Mouse (Mus musculus) ES-Bruce4 (cell line): ENCODE data around the gene Arhgap10.

Experiments
- CTCF ChIP-seq: IDR thresholded peaks from one replicate; pipeline ENCODE4 v1.8.1; 2011; ENCODE audit warnings: low read depth, low read length
- EP300 ChIP-seq: IDR thresholded peaks from 2 replicates; pipeline ENCODE4 v1.6.1; 2011; ENCODE audit warnings: low read depth, low read length; ENCODE audit not compliant: insufficient read depth

DNA sequence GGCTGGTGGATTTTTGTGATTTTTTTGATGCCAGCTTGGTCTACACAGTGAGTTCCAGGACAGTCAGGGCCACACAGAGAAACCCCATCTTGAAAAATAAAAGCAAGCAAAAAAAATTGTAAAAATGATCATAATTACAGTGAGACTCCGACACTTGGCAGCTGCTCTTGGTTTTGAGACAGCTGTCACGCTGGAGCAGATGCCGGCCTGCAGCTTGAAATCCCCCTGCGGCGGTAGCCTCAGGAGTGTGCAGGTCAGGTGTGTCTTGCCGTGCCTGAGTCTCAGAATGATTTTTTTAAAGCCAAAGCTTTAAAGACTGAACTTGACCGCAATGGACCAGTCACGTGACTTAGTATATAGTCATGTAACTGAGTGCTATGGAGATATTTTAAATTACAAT is 8.4 kb upstream of the Arhgap10 start:
- TF ChIP-seq EP300 = no peak
- no peak for TF ChIP-seq CTCF
